Mouse (Mus musculus): ENCODE data around the gene Cux1. TPM values are rescaled to one million over a fixed set of nuclear protein-coding genes. Genes with fewer than 3 reads are reported as not detected.

Cux1 gene
- polyA plus RNA-seq, 1 experiment from 2014 or later = 68.9 TPM

DNA sequence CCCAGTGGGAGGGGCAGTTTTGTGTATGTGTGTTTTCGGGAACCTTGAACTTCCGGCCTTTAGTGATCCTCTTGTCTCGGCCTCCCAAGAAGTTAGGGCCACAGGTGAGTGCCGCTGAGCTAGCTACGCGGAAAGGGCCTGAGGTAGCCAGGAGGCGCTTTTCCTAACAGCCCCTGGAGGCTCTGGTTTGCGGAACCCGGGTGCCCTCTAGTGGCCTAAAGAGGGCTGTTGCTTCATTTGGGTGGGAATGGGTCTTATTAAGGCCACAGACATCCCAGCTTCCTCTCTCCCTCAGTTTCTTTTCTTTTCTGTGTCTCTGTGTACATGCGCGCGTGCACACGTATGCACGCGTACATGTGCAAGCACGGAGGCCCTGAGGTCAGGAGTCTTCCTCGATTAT, 314.4 kb downstream of the Cux1 start:
- H3K36me3 ChIP-seq = peaks cover 28% of the 10 kb centered on the region
- H3K27ac ChIP-seq (replicated peaks) = no peak overlapping the region
- 9% methylated on average over 17 of the region's 17 CpGs for WGBS
- 0 out of 2 replicates have a peak, but pooled peaks cover 3% of the 10 kb centered on the region for H3K4me1 ChIP-seq
- no peak for ATAC-seq (ENCODE audit: extremely low read depth, insufficient number of reproducible peaks, low FRiP score, low TSS enrichment)
- no peak overlapping the region for H3K4me2 ChIP-seq
- H3K9me3 ChIP-seq = no peaks in the 10 kb centered on the region
- no peak overlapping the region for H3K4me3 ChIP-seq
- H3K9ac ChIP-seq = no peak overlapping the region
- H3K27me3 ChIP-seq (replicated peaks) = no peaks in the 10 kb centered on the region

DNA sequence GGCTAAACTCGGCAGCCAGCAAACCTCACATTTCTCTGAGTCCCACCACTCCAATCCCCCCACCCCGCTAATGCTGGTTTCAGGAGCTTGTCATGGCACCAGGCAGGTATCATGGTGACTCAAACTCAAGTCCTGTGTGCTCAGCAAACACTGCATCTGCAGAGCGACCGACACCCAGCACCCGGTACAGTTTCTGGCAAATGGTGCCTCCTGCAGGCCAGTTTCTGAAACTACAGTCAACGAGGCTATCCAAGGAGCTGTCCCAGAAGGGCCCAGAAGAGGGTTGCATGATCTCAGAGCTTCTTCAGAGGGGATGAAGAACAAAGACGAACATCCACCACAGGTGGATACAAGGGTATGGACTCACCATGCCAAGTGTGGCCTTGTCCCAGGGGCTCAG, 316.3 kb downstream of the Cux1 start:
- H3K9ac ChIP-seq = no peak overlapping the region
- no peak overlapping the region for H3K4me3 ChIP-seq
- no peaks in the 10 kb centered on the region; the same call in 1 of the 2 replicates for H3K27me3 ChIP-seq (replicated peaks)
- no peak overlapping the region for H3K27ac ChIP-seq (replicated peaks)
- H3K9me3 ChIP-seq = no peaks in the 10 kb centered on the region
- no peak overlapping the region for H3K4me2 ChIP-seq
- 46% methylated on average over 7 of the region's 7 CpGs for WGBS
- 0 out of 2 replicates have a peak, but pooled peaks cover 3% of the 10 kb centered on the region for H3K4me1 ChIP-seq
- ATAC-seq (ENCODE audit: extremely low read depth, insufficient number of reproducible peaks, low FRiP score, low TSS enrichment) = no peak
- peaks cover 24% of the 10 kb centered on the region for H3K36me3 ChIP-seq

DNA sequence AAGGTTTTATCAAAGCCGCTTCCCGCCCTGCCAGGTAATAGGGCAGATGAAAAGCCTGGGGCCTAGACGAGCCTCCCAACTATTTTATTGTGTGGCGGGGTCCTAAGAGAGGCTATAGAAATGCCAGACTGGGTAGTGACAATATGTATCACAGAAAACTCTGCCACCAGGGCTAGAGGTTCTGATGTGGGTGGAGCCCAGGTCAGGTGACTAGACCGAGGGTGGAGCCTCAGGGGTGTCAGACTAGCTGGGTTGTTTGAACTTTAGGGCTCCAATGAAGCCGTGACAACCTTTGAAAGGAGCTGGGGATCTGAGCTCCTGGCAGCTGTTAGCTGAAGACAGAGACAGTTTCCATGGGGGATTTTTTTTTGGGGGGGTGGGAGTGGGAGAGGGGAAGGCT, 318.8 kb downstream of the Cux1 start:
- Histone ChIP-seq H3K27me3 (replicated peaks) (peaks cover 11% of the 10 kb centered on the region), H3K4me3 (no peak overlapping the region), H3K36me3 (peaks cover 13% of the 10 kb centered on the region), H3K27ac (replicated peaks) (no peak overlapping the region), H3K9me3 (no peaks in the 10 kb centered on the region), H3K9ac (no peak overlapping the region), H3K4me2 (no peak overlapping the region), H3K4me1 (peaks cover 17% of the 10 kb centered on the region)
- ATAC-seq (ENCODE audit: extremely low read depth, insufficient number of reproducible peaks, low FRiP score, low TSS enrichment) = no peak
- 74% methylated on average over 6 of the region's 6 CpGs for WGBS

DNA sequence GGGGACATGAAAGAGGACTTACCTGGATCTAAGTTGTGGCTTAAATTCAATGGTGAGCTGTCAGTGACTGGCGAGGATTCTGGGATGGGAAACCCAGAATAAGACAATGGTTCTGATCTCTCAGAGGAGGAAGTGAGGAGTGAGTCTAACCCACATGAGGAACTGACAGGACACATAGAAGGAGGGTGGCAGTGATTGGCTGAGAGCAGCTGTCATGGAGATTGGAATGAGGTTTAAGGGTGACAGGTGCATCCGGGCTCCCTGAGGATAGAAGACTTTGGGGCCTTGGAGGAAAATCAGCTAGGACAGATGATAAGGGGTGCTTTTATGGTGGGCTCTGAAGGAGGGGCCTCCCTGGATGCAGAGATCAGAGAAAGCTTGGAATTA, 320.8 kb downstream of the Cux1 start, which contains the start of gene Sh2b2:
TSS of gene Sh2b2 (minus strand) at position 105 of the 387 bp plus-strand sequence.
- no peak for ATAC-seq (ENCODE audit: extremely low read depth, insufficient number of reproducible peaks, low FRiP score, low TSS enrichment)
- Histone ChIP-seq H3K4me2 (peak within 1 kb of the TSS; percentile 98), H3K27ac (replicated peaks) (peak within 1 kb of the TSS; percentile 70; the same call in 1 of the 2 replicates), H3K9me3 (no peaks in the 10 kb centered on the region), H3K4me1 (peaks cover 17% of the 10 kb centered on the region), H3K27me3 (replicated peaks) (peaks cover 27% of the 10 kb centered on the region), H3K36me3 (peaks cover 13% of the 10 kb centered on the region), H3K9ac (peak within 1 kb of the TSS; percentile 86; the same call in 1 of the 2 replicates), H3K4me3 (peak within 1 kb of the TSS; percentile 79)
- WGBS = 81% methylated on average over 2 of the region's 2 CpGs

DNA sequence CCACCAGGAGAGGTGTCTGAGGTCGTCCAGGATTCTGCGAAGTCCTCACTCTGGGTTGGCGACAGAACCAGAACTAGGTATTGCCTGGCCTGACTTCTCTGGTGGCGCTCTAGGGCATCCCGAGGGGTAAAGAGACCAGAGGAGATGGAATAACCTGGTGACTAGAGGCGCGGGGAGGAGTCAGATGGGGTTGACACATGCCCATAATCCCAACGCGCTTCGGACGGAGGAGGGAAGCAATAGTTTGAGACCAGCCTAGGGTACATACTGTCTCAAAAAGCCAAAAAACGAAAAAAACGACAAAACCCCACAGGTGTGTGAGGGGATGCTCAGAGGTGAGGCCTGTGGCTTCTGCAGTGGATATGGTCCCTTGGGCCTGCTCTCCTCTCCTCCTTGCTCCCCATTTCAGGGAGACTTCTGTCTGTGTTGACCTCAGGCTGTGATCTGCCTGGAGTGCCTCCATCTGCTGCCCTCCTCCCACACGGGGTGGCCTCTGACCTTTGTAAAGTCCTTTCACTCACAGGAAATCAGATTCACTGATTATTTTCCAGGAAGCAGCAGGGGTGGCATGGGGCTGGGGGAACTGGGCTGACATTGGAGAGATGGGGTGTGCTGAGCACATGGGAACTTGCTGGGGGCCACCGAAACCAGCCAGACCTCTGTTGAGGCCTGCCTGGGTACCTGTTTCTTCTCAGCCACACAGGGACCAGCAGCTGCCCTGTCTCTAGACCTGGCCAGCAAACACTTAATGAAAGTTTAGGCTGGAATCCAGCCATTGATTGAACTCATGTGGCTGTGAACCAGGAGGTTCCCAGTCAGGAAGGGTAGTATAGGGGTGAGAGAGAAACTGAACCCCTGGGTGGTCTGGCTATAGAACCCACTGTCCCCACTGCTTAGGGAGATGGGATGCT, 321.5 kb downstream of the Cux1 start:
- H3K4me3 ChIP-seq = peak overlapping the region; percentile 79
- peaks cover 10% of the 10 kb centered on the region for H3K36me3 ChIP-seq
- H3K9me3 ChIP-seq = no peaks in the 10 kb centered on the region
- peak overlapping the region; percentile 86; the same call in 1 of the 2 replicates for H3K9ac ChIP-seq
- peak overlapping the region; percentile 70; the same call in 1 of the 2 replicates for H3K27ac ChIP-seq (replicated peaks)
- H3K4me1 ChIP-seq = peaks cover 17% of the 10 kb centered on the region
- peak overlapping the region; percentile 98 for H3K4me2 ChIP-seq
- ATAC-seq (ENCODE audit: extremely low read depth, insufficient number of reproducible peaks, low FRiP score, low TSS enrichment) = no peak
- H3K27me3 ChIP-seq (replicated peaks) = peaks cover 31% of the 10 kb centered on the region
- 17% methylated on average over 15 of the region's 15 CpGs for WGBS

DNA sequence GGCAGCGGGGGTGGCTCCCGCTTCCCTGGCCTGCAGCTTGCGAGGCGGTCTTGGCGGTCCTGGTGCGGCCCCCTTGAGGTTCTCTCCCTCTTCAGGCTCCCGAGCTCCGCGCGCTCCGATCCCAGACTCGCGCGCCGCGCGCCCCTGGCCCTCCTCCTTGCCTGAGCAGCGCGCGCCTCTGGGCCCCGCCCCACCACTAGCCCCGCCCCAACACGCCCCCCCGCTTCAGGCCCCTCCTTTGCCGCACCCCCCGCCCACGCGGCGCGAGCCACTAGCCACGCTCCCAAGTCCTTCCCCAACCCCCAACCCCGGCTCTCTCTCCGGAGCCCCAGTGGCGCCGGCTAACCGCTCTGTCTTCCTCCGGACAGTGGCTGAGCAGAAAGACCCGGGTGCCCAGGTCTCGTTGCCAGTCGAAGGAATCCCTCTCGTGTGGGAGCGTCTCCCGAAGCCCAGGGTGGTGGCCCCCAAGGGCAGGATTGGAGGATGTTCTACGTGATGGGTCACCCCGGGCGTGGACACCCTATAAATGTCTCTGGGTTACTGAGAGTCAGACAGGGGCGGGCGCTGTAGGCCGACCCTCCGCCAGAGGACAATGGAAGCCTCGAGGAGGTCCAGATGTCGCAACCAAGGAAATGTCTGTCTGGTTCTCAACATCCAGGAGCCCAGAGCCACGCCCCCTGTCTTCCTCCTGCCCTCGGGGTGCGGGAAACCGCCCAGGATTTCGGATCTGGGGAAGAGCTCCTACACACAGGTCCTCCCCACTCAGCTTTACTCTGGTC, 322.3 kb downstream of the Cux1 start:
- H3K36me3 ChIP-seq = peaks cover 5% of the 10 kb centered on the region
- peak overlapping the region; percentile 79 for H3K4me3 ChIP-seq
- H3K27me3 ChIP-seq (replicated peaks) = peaks cover 37% of the 10 kb centered on the region
- ATAC-seq (ENCODE audit: extremely low read depth, insufficient number of reproducible peaks, low FRiP score, low TSS enrichment) = peak; percentile 61
- under 1% methylated on average over 57 of the region's 57 CpGs for WGBS
- H3K9me3 ChIP-seq = no peaks in the 10 kb centered on the region
- peak overlapping the region; percentile 98 for H3K4me2 ChIP-seq
- H3K9ac ChIP-seq = peak overlapping the region; percentile 86
- H3K27ac ChIP-seq (replicated peaks) = peak overlapping the region; percentile 70
- peaks cover 15% of the 10 kb centered on the region for H3K4me1 ChIP-seq

DNA sequence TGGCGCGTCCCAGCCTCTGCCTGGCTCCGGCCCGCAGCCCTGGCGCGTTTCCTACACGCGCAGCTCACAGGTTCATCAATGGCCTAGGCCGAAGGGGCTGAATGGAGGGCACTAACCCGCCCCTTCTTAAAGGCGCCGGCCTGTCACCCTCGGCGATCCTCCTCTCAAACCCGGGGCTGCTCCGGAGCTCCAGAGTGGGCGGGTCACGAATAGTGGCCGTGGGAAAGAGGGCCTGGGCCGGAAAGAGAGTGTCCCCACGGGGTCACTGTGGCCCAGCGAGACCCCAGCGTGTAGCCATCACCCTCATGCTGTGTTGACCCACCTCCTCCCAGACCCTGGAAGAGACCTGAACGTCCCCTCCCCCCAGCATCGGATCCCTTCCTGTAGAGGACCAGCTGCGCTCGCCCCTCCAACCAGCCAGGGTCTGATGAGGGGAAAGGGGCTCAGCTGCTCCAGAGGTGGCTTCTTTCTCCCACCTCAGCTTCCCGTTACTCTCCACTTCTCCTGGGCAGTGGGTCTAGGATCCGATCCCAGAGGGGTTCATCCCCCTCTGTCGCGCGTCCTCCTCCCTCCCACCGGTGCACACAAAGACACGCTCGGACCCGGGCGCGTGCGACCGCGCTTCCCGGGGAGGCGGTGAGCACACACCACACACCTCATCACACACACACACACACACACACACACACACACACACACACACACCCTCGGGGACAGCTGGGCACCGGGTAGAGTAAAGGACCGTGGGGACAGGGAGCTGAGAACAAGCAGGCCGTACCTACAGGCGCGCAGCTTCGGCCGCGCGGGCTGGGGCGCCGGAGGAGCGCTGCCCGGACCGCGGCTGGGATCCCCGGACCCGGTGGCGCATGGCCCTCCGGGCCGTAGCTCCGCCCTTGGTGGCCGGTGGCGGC, 323.2 kb downstream of the Cux1 start:
- peak overlapping the region; percentile 79 for H3K4me3 ChIP-seq
- peaks cover 15% of the 10 kb centered on the region for H3K4me1 ChIP-seq
- H3K9me3 ChIP-seq = no peaks in the 10 kb centered on the region
- WGBS = under 1% methylated on average over 66 of the region's 67 CpGs
- peak overlapping the region; percentile 98 for H3K4me2 ChIP-seq
- H3K27me3 ChIP-seq (replicated peaks) = peaks cover 46% of the 10 kb centered on the region
- ATAC-seq (ENCODE audit: extremely low read depth, insufficient number of reproducible peaks, low FRiP score, low TSS enrichment) = 0 out of 2 replicates have a peak, but pooled peaks have one; percentile 9
- no peak overlapping the region for H3K27ac ChIP-seq (replicated peaks)
- peak overlapping the region; percentile 86 for H3K9ac ChIP-seq
- H3K36me3 ChIP-seq = peaks cover 4% of the 10 kb centered on the region; the same call in 1 of the 2 replicates

DNA sequence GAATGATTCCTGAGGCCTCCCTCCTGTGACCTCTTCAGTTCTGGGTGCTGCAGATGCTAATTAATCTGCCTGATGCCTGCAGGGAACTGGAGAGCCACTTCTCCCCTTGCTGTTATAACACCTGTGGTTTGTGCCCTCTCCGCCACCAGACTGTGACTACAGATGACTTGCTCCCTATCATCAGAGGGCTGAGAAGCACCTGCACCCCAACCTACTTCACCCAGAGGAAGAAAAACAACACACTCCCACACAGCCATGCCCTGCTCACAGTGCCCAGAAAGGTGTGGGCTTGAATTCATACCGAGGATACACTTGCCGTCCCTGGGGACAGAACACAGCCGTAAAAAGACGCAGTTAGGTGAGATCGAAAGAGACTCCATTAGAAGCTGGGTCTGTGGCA, 326.1 kb downstream of the Cux1 start:
- ATAC-seq (ENCODE audit: extremely low read depth, insufficient number of reproducible peaks, low FRiP score, low TSS enrichment) = no peak
- 71% methylated on average over 6 of the region's 6 CpGs for WGBS
- peaks cover 75% of the 10 kb centered on the region for H3K27me3 ChIP-seq (replicated peaks)

DNA sequence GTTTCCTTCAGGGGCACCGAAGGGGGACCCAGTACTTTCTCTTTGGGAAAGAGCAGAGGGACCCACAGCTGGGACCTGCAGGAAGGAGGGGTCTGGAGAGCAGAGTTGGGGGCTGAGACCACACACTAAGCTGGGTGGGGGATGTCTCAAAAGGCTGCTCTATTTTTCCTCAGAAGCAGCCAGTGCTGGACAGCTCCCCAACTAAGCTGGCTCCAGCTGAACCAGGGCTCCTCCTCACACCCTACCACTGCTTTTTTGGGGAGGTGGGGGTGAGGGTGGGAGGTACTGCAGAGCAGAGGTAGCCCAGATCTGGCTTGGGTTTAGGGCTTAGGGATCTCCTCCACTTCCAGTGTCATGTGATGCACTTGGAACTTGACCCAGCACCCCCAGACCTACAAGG, 326.9 kb downstream of the Cux1 start:
- Histone ChIP-seq H3K9ac (no peak overlapping the region), H3K27me3 (replicated peaks) (peaks cover 82% of the 10 kb centered on the region), H3K36me3 (no peaks in the 10 kb centered on the region), H3K27ac (replicated peaks) (no peak overlapping the region), H3K4me2 (no peak overlapping the region), H3K9me3 (no peaks in the 10 kb centered on the region), H3K4me1 (peaks cover 20% of the 10 kb centered on the region), H3K4me3 (no peak overlapping the region)
- ATAC-seq (ENCODE audit: extremely low read depth, insufficient number of reproducible peaks, low FRiP score, low TSS enrichment) = no peak
- WGBS = 59% methylated on average over 1 of the region's 1 CpGs

More for the DNA sequence above, 326.1 kb downstream of the Cux1 start:
- no peaks in the 10 kb centered on the region for H3K9me3 ChIP-seq
- peaks cover 22% of the 10 kb centered on the region for H3K4me1 ChIP-seq
- H3K27ac ChIP-seq (replicated peaks) = no peak overlapping the region
- H3K36me3 ChIP-seq = no peaks in the 10 kb centered on the region
- H3K4me2 ChIP-seq = no peak overlapping the region
- H3K4me3 ChIP-seq = no peak overlapping the region
- H3K9ac ChIP-seq = no peak overlapping the region

DNA sequence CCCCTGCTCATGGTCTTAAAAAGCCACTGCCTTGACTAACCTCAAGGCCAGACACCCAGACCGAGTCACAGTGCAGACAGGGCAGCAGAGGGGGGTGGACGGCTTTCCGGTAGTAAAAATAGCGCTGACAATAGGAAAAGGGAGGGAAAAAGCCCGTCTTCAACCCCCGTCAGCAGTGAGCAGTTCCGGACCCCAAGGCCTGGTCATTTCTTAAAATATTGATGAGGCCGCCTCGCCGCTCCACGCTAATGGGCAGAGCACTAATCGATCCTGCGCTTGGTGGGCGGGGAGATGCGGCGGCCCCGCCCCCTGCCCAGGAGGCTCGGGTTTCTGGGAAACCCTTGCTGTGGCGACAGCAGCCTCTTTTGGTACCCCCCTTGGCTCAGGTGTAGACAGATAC, 329.7 kb downstream of the Cux1 start:
- Histone ChIP-seq H3K9me3 (no peaks in the 10 kb centered on the region), H3K4me2 (peak overlapping the region; percentile 69), H3K36me3 (no peaks in the 10 kb centered on the region), H3K27me3 (replicated peaks) (peaks cover 91% of the 10 kb centered on the region), H3K27ac (replicated peaks) (no peak overlapping the region), H3K4me1 (peaks cover 7% of the 10 kb centered on the region), H3K9ac (peak overlapping the region; percentile 40), H3K4me3 (peak overlapping the region; percentile 46)
- WGBS = under 1% methylated on average over 19 of the region's 19 CpGs
- ATAC-seq (ENCODE audit: extremely low read depth, insufficient number of reproducible peaks, low FRiP score, low TSS enrichment) = no peak
